Mouse (Mus musculus) CD4-positive helper T cell, adult 2 months (primary cell): ENCODE data around the gene Sema4f.
A peak's percentile ranks its signal among the peaks of the same experiment; 100 is the strongest.

ENCODE experiments used
- DNase-seq: peaks from one replicate; pipeline ENCODE4 v3.0.0-alpha.2; 2012; ENCODE audit warnings: low read depth, missing footprints, low spot score

Gene Sema4f

GRCm38 (mm10) chr6:82939167-82939912 lies at the start of gene Sema4f:
TSS of gene Sema4f (minus strand) at chr6:82939769.
- peak; percentile 90 for DNase-seq

- DNase-seq, result no peak
These were observed 47.9 kb upstream of the Sema4f start for GRCm38 (mm10) chr6:82987411-82987971.

- DNase-seq, result peak; percentile 75
These were observed 31.5 kb upstream of the Sema4f start for GRCm38 (mm10) chr6:82971031-82971430.

- DNase-seq, result no peak
These were observed 29.9 kb upstream of the Sema4f start for GRCm38 (mm10) chr6:82969249-82970084.

GRCm38 (mm10) chr6:82961664-82962063 lies 22.1 kb upstream of the Sema4f start:
- no peak for DNase-seq

GRCm38 (mm10) chr6:82956553-82957251 lies 17.1 kb upstream of the Sema4f start:
- peak; percentile 71 for DNase-seq

GRCm38 (mm10) chr6:82946651-82947050 lies 7.1 kb upstream of the Sema4f start, which contains the start of gene M1ap:
TSS of gene M1ap (plus strand) at chr6:82946902.
- DNase-seq, result no peak

GRCm38 (mm10) chr6:82945750-82946149 lies 6.2 kb upstream of the Sema4f start:
- DNase-seq, result peak; percentile 51

- peak; percentile 35 for DNase-seq
These were observed 1.2 kb upstream of the Sema4f start for GRCm38 (mm10) chr6:82940765-82941164.

- DNase-seq, result no peak
These were observed 4.8 kb downstream of the Sema4f start for GRCm38 (mm10) chr6:82934616-82935230.

- DNase-seq, result no peak
These were observed 12.0 kb downstream of the Sema4f start for GRCm38 (mm10) chr6:82927617-82928016.

- no peak for DNase-seq
These were observed 13.0 kb downstream of the Sema4f start for GRCm38 (mm10) chr6:82926528-82926927.

- no peak for DNase-seq
These were observed 13.5 kb downstream of the Sema4f start for GRCm38 (mm10) chr6:82926106-82926505.

GRCm38 (mm10) chr6:82925005-82925404 lies 14.6 kb downstream of the Sema4f start:
- DNase-seq, result no peak

- DNase-seq, result peak; percentile 85
These were observed 17.9 kb downstream of the Sema4f start for GRCm38 (mm10) chr6:82921426-82922224.

- peak; percentile 46 for DNase-seq
These were observed 20.0 kb downstream of the Sema4f start for GRCm38 (mm10) chr6:82919520-82919919.

GRCm38 (mm10) chr6:82918371-82918770 lies 21.2 kb downstream of the Sema4f start:
- no peak for DNase-seq

GRCm38 (mm10) chr6:82917778-82918129 lies 21.8 kb downstream of the Sema4f start:
- DNase-seq, result peak; percentile 50

GRCm38 (mm10) chr6:82917076-82917777 lies 22.3 kb downstream of the Sema4f start:
- no peak for DNase-seq

- no peak for DNase-seq
These were observed 23.1 kb downstream of the Sema4f start for GRCm38 (mm10) chr6:82916459-82916858.
